Mouse (Mus musculus): ENCODE measurements around the gene Fam72a.

GRCm38 (mm10) chr1:131573721-131574120, 46.0 kb downstream of the Fam72a start:
- TF ChIP-seq CTCF (IDR thresholded peaks at IDR 0.05; ENCODE audit: borderline replicate concordance, insufficient read depth, low read length), result no peak
- no peak for TF ChIP-seq POLR2A (IDR thresholded peaks at IDR 0.05; ENCODE audit: low read depth, low read length)
